Mouse (Mus musculus) CH12F3 (cell line): ENCODE results near the gene Tprg.

Source experiments
- in situ Hi-C: fragments of 300-500 bp; cut with MboI; formaldehyde crosslinking; loops from 2 replicates; pipeline ENCODE4 v1.14.3; 2020; ENCODE audit warnings: low sequenced_read_pairs

Tprg gene

DNA sequence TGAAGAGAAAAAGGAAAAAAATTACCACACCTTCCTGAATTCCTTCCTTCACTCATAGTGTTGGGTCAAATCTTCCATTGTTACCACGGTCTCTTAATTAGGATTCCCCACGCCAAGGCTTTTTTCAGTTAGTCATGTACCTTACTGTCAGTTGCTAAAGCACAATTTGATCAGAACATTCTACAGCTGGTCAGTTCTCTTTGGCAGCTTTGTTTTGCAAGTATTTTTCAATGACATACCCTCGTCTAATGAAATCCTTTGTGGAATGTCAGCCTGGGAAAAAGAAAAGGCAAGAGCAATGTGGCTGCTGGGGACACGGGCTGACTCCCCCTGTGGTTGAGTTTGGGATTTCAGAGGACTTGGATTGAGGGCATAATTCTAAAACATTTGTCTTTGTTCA is 136.4 kb downstream of the Tprg start:
- in situ Hi-C loops, result no loop called here

DNA sequence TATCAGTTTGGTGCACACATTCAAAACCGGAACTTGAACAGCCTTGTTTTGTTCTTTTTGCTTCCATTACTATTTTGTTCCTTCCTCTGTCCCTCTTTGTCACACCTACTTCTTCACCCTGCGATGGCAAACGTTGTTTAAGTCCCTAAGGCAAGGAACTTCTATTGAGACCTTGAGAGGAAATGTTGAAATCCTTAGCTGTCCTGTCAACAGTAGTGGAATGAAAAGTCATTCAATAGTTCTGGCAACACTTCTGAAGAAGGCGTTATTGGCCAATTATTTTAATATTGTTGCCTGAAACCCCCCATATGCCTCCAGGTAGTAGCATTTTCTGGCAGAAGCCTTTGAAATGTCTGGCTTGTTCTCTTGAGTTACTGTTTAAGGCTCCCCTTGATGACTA is 137.4 kb downstream of the Tprg start:
- in situ Hi-C loops, result no loop called here

DNA sequence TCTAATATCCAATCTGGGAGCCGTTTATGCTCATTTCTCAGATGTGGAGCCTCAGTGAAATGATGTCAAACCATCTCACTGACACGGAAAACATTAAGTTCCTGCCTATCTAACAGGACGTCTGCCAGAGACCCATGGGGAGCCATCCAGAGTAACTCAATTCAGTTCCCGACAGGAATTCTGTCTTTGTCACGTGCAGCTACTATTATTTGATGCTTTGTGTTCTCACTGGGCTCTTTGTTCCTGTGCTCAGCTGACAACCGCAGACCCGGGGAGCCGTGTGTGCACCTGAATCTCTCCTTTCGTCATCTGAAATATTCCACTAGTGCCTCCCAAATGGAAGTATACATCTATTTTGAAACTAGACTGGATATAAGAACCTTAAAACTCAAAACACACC is 138.3 kb downstream of the Tprg start:
- in situ Hi-C loops, result no loop called here

DNA sequence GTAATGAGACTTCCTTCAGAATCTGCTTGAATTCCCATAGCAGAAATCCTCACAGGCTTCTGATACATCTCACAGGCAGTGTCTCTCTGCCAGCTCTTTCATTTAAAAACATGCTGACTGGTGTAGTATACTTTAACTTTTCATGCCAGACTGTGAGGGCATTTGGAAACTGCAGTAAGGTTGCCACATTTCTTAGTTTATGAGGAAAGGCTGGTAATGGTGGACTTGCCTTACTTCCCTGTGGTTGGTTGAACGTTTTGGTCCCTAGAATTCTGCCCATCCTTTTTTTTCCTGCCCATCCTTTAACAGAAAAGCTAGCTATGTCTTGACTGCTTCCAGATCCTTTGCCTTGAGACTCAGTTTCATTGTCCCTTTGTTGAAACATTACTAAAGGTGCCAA is 138.8 kb downstream of the Tprg start:
- in situ Hi-C loops, result no loop called here

DNA sequence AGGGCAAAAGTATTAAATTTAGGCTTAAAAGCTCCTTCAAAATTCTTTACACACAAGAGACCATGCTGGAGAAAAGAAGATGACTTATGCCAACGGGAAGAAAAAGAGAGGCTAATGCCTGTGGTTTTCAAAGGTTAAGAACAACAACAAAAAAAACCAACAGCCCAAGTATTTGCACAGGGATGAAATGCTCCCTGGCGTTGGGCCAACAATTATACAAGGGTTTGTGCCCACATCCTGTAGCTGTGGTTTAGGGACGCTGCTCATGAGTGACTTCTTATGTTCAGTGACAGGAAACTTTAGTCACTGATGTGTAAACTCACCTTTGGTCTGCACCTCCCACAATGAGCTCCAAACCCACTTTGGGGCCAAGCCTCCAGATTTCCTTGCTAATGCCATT is 139.6 kb downstream of the Tprg start:
- in situ Hi-C loops, result no loop called here

DNA sequence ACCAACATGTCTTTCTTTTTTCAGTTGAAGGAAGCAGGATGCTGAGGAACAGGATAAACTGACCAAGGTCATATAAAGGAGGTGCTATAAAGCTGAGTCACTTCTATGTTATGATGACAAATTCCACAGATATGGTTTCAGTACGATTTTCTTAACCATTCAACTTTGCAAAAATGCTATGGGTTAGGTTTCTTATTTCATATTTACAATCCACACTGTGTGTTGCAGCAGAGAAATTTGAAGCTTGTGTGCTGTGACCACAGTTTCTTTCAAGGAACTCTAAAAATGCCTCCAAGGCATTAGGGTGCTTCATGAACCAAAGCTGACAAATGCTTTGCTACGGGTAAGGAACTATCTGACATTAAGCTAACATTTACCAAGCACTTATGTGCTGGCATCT is 153.4 kb downstream of the Tprg start:
- in situ Hi-C loops, result no loop called here

DNA sequence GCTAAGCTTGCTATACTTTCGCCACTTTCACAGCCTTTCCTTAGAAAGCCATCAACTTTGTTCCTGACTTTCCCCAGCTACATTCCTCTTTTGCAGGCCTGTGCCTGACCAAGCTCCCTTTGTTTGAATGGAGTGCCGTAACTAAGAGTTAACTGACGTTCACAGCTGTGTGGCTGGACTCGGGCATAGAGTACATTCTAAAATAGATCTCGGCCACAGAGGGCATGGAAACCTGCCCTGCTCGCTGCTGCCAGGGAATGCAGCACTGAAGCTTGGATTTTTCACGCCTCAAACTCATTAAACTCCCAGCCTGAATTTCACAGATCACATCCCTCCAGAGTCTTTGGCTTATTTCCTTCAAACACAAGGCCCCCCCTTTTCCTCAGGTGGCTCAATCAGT is 159.0 kb downstream of the Tprg start:
- in situ Hi-C loops, result no loop called here

DNA sequence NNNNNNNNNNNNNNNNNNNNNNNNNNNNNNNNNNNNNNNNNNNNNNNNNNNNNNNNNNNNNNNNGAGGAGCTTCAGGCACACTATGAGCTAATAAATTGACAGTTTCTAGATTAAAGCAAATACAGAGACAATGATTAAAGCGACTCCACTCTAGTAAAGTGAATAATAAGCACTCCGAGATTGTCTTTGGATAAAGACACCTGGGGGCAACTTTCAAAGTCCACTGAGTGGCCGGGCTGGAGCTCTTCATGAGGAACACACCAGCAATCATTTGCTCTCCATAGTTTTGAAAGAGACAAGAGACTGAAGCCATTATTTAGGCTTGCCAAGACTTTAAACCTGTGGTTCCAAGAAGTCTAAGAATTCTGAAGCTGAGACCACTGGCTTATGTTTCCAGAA is 164.9 kb downstream of the Tprg start:
- in situ Hi-C loops, result no loop called here

DNA sequence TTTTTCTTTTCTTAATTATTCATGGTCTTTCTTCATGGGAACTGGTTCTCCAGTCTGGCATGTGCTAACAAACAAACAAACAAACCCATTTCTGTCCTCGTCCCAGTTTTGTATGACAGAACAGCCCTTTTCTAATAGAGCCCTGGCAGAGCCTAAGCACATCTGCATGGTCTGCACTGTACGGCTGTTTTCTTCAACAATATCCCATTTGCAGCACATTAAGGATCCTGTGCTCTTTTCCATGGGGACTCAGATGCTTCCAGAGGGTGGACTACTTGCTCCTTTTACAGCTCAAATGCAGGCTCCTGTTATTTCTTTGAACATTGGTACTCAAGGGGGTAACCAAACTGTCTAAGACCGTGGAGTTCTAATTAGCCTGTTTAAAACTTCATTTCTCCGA is 178.1 kb downstream of the Tprg start:
- in situ Hi-C loops, result no loop called here

DNA sequence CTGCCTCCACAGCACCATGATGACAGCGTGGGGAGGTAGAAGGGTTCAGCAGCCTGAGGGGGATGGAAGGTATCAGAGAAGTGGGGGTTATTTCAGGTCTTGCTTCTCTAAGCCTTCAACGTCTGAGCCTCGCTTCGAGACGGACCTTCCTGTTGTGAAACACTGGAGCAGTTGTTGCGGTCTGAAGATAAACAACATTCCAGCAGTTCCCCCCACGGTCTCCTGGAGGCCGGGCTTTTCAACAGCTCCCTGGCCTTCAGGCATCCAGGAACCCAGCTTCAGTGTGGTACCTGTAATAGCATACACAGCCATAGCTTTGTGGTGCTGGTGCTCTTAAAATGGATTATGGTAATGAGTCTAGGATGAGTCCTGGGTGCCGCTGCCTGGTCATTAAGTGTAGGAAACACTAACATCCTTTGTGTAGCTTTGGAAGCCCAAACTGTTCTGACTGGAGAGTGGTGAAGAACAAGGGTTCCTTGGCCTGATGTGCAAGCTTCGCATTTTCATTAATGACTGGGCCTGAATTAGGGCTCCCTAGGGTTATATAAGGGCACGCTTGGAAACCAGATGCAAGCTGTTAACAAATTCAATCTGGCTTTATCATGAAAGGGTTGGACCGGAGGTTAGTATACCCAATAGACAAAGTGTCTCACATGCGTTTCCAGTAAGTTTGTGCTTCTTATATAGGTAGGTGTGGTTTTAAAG is 179.0 kb downstream of the Tprg start:
- in situ Hi-C loops, result no loop called here

DNA sequence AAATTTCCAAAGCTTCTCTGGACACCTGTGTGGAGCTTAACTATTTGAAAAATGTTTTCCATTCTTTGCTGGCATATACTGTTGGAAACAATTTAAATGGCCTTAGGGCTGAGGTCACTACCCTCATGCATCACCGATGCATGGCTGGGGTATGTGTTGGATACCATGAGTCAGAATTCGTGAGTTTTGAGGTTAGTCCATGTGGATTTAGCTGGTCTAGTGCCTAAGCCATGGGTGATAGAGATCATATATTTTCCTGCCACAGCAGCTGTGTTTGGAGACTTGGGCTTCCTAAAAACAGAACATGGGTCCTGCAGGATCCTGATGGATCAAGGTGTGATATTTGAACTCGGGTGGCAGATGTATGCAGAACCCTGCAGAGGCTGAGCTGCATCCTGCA is 181.4 kb downstream of the Tprg start:
- in situ Hi-C loops, result no loop called here

DNA sequence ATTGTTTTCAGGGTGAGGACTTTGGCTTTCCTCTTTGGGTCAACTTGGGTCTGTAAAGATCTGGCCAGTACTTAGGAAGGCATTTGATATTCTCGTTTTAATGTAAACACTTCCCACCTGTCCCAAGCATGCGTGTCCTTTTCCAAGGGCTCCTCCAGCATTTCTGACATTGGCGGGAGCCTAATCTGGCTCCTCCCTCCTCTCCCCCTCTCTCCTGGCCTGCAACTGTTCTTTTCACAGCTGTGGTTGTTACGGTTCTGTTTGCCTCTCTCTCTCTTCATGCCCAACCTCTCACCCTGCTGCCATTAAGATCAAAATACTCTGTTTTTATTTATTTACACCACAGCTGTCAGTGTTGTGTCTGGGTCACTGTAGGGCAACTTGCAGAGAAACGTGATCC is 182.0 kb downstream of the Tprg start:
- in situ Hi-C loops, result no loop called here
